Mouse (Mus musculus) CH12.LX (cell line): ENCODE measurements around the gene Fut4.

Experiments
- CTCF ChIP-seq, 2 experiments: IDR thresholded peaks in 1 of 2; conservative IDR thresholded peaks in 1 of 2; 2 replicates each; pipeline ENCODE4 v1.5.1; 2011 to 2012; ENCODE audit warnings: low read depth in 2 of 2, low read length in 2 of 2, improper control_type of control experiment in 1 of 2, inconsistent platforms in 1 of 2, mild to moderate bottlenecking in 1 of 2, moderate library complexity in 1 of 2
- EP300 ChIP-seq: IDR thresholded peaks from 2 replicates; pipeline ENCODE4 v1.6.1; 2011; ENCODE audit warnings: low read length, improper control_type of control experiment
- ETS1 ChIP-seq: conservative IDR thresholded peaks from 2 replicates; pipeline ENCODE4 v1.6.1; 2012; ENCODE audit warnings: low read depth, mild to moderate bottlenecking, inconsistent platforms, low read length, improper control_type of control experiment, moderate library complexity
- MAFK ChIP-seq: IDR thresholded peaks from 2 replicates; pipeline ENCODE4 v1.6.1; 2011; ENCODE audit warnings: low read length, improper control_type of control experiment; ENCODE audit not compliant: insufficient replicate concordance
- MXI1 ChIP-seq: IDR thresholded peaks from 2 replicates; pipeline ENCODE4 v1.6.1; 2011; ENCODE audit warnings: mild to moderate bottlenecking, low read depth, low read length, improper control_type of control experiment
- NELFE ChIP-seq: IDR thresholded peaks from 2 replicates; pipeline ENCODE4 v1.6.1; 2011; ENCODE audit warnings: low read depth, low read length, improper control_type of control experiment
- PAX5 ChIP-seq: IDR thresholded peaks from 2 replicates; pipeline ENCODE4 v1.6.1; 2012; ENCODE audit warnings: low read length, inconsistent platforms, mixed read lengths
- POLR2A ChIP-seq: IDR thresholded peaks from 2 replicates; pipeline ENCODE4 v1.6.1; 2011; ENCODE audit warnings: low read depth, mild to moderate bottlenecking, improper control_type of control experiment, low read length
- POLR2AphosphoS2 ChIP-seq: IDR thresholded peaks from 2 replicates; pipeline ENCODE4 v1.6.1; 2011; ENCODE audit warnings: low read depth, low read length, improper control_type of control experiment
- ZNF384 ChIP-seq: IDR thresholded peaks from 2 replicates; pipeline ENCODE4 v1.6.1; 2012; ENCODE audit warnings: low read depth, low read length, improper control_type of control experiment, inconsistent platforms

DNA sequence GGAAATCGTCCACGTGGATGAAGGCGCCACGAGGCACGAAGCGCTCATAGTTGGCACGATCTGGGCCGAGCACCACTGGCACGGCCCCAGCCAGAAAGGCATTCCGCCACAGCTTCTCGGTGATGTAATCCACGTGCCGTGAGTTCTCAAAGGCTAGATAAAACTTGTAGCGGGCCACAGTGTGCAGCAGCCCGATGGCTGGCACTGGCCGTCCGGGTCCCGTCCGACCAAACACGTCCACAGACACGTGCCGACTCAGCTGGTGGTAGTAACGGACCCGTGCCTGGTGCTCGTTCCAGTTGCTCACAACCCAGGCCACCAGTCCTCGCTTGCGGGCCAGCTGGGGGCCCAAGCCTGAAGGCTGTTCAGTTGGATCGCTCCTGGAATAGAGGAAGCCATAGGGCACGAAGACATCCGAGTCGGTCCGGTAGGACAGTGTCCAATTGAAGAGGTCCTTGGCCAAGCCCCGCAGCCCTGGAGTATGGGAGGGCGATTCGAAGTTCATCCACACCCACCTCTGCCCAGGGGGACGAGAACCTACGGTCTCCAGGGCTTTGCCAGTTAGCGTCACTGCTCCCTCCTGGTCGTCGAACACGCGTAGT lies 1.2 kb downstream of the Fut4 start:
- TF ChIP-seq EP300 (no peak), POLR2A (no peak), CTCF (conservative IDR thresholded peaks at IDR 0.05 in 1 of 2, IDR thresholded peaks at IDR 0.05 in 1 of 2; ENCODE audit: low read depth in 2 of 2, low read length in 2 of 2) (no peak), ZNF384 (no peak), MXI1 (no peak), MAFK (no peak), PAX5 (no peak), POLR2AphosphoS2 (no peak), ETS1 (no peak), NELFE (no peak)
